Mouse (Mus musculus) cerebellum, adult 2 months (tissue): Measurements from ENCODE around the gene Rpl38.

Experiments
- CTCF ChIP-seq: fragments of 200-500 bp; IDR thresholded peaks from 2 replicates; pipeline ENCODE4 v1.5.1; 2011; ENCODE audit warnings: low read depth, mild to moderate bottlenecking, control low read depth, low read length, moderate library complexity, borderline replicate concordance; ENCODE audit not compliant: insufficient read depth
- POLR2A ChIP-seq: fragments of 200-500 bp; IDR thresholded peaks from 2 replicates; pipeline ENCODE4 v1.6.1; 2011; ENCODE audit warnings: low read length, control low read depth, borderline replicate concordance; ENCODE audit not compliant: insufficient read depth

DNA sequence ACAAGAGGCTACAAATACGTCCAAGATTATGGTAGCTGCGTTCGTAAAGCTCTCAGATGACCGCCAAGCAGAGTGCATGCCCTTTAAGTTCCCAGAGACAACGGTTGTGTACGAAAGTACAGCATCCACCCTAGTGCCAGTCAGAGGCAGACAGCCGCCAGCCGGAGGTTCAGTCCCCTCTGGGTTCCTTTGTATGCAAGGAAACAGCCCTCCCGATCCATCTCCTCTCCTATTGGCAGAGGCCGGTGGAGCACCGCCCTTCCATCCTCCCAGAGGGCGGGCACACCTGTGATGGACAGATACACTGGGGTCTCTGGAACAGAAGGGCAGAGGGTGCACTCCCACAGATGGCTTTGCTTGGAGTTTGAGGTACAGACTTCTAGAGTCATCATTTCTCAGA, 26.1 kb upstream of the Rpl38 start:
- no peak for TF ChIP-seq POLR2A
- no peak for TF ChIP-seq CTCF
